Mouse (Mus musculus) c-Kit-positive CD71-positive TER-119-positive erythroid progenitor cells, embryonic 14.5 days (primary cell): ENCODE results near the gene 1700029I15Rik.
A peak's percentile ranks its signal among the peaks of the same experiment; 100 is the strongest.

Experiments used
- DNase-seq: peaks from one replicate; pipeline ENCODE4 v3.0.0-alpha.2; 2013; ENCODE audit warnings: low spot score

Gene 1700029I15Rik

DNA sequence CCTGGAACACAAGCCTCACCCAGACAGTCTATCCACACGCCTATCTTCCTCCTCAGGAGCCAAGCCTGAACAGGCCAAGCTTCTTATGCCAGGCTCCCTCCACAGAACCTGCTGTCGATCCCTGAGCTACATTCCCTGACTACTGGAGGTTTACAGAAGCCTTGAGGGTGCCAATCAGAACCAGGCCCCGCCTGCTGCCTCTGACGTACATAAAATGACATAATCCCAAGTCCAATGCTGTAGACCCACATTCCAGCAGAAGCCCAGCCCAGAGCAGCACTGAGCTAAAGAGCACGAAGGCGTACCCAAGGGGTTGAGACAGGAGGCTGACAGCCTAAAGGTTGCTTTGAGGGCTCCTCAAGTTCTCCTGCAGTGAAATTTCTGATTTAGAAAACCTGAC is 45.5 kb downstream of the 1700029I15Rik start:
- no peak for DNase-seq

DNA sequence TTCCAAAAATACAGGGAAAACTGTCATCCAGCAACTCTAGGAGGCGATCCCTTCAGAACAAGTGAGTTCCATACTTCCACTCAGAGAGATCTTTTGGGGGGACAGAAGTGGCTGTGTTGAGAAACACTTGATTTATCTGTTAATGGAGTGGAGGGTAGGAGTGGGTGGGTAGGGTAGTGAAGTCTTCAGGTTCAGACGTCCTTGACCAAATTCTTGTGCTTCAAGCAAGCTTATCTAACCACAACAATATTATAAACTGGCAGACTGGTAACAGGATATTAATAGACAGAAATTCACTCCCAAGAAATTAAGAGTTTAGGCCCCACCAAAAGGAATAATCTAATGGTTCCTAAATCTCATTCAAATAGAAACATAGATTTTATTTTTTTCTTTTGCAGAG is 47.8 kb downstream of the 1700029I15Rik start:
- DNase-seq = no peak

DNA sequence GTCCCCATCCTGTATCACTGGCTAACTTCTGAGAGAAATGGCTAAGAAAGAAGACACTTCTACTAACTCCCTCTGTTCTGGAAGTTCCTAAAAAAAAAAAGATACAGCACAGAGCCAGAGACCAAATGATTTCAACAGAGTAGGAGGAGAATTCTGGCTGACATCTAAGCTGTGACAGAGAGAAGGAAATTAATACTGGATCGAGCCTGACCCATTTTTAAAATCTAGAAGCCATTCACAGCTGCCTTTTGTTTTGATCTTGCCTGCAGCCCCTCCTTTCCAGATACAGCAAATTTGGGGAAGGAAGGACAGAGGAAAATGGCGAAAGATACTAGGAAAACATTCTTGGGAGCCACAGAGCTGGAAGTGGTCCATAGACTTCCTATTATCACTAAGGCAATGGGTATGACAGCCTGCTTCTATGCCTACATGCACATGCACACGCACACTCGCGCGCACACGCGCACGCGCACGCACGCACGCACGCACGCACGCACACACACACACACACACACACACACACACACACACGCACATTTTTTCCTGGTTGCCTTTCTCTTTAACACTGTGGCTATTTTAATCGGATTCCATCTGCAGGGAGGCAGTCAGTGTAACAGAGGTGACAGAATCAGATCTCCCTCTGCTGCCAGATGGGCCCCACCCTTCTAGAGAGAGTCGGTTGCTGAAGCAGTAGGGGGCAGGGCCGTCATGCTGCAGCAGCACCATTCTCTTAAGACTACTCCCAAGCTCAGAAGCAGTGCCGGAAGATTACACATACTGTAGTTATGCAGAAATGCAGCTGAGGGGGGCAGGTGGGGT is 48.6 kb downstream of the 1700029I15Rik start:
- DNase-seq = peak; percentile 65

DNA sequence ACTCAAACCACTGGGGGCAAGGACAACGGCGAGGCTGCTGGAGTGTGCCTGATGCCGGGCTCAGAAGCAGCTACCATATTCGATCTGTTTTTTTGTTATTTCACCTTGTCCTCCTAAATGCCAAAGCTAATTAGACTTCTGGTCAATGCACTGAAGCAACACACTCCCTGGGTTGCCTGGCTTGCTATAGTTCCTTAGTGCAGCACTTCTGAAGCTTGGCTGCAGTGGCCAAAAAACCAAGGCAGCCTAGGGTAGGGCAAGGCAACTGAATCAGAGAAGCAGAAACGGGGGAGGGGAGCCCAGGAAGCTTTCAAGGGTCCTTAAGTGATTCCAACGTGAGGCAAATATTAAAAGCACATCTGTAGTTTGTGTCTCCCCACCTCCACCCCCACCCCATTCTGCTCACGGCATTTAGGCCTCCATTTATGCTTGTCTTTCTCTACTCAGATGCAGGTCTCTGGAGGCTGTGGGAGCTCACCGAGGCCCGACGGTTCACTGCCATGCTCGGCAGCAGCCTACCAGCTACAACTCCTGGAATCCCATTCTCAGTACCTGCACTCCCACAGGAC is 49.4 kb downstream of the 1700029I15Rik start:
- DNase-seq = no peak

DNA sequence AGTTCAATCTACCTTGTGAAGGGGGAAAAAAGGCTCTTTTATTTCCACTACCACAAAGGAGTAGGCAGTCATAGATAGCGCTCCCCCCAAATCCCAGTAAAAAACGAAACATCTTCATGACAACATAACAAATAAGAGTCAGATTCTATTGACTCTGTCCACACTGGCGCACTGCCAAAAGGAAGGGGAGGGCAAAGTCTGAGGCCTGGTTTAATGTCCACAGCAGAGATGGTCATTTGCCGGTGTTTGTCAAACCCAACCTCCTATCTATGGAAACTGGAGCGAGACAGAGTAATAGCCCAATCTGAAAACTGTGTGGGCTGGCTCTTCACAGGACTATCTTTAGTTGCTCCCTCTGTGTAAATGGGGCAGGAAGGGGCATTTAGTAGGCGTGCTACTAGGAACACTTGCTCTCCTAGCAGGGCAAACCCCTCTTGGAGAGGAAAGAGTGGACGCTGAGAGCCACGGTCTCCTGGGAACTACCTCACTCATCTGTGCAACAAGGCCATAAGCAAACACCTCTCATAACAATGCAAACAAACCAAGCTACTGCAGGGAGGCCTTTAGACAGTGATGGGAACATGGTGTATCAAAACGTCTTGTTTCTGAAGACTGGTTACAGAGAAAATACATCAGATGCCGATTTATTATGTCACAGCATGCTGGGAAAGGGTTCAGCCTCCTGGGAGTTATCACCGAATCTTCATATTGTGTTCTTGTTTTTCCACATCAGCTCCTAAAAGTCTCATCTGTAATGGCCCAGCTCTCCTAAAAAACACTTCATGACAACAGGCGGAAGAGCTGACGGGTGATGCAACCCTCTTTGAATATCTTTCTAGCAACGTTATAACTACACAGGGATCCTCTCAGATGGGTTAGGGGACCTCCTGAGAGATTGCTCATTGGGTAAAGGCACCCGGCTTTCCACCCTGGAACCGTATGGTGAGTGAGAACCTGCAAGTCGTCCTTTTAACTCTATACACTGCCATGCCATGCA is 50.3 kb downstream of the 1700029I15Rik start:
- no peak for DNase-seq

DNA sequence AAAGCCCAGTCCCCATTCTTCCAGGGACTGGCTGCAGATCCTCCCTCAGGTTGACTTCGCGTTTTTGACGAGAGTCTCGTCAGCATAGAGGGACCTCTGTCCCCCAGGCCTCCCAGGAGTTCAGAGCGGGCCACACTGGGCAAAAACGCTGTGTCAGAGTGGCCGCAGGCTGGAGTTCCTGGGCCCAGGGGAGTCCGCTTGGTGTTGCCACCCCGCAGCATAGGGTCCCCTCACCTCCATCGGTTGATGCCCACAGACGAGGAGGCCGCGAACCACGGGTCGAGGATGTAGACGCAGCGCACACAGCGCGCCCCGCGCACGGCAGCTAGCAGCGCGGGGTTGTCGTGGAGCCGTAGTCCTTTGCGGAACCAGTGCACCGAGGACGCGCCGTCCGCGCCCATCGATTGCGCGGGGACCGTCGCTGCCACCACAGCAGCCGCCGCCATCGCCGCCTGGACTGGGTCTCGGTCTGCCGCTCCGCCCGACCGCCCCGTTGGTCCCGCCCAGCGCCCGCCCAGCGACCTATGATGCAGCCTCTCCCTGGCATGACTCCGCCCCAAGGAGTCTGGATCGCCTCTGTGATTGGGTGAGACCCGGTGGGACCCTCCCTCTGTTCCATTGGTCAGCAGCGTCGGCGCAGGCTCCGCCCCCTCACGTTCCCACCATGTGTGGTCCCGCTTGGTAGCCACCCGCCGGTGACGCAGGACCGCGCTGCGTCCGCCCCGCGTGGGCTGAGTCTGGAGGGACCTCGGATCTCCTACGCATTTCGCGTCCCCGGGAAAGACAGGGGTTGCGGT is 51.4 kb downstream of the 1700029I15Rik start, which contains the start of gene Cry2:
TSS of gene Cry2 (minus strand) at position 466 of the 797 bp plus-strand sequence.
- peak; percentile 99 for DNase-seq

DNA sequence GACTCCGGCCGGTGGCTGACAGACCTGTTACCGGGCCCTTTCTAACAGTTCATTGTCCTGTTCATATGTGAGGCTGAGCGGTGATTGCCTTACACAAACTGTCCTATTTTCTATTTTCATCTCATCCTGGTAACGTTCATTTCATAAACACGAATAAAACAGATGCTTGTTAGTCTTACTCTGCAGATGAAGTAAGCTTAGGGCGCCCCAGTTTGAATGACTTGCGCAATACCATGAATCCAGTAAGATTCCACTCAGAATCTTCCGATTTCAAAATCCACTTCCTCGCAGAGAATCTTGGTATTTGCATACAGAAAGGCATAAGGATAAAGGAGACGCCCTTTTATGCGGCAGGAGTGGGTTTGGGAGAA is 52.0 kb downstream of the 1700029I15Rik start:
- no peak for DNase-seq

DNA sequence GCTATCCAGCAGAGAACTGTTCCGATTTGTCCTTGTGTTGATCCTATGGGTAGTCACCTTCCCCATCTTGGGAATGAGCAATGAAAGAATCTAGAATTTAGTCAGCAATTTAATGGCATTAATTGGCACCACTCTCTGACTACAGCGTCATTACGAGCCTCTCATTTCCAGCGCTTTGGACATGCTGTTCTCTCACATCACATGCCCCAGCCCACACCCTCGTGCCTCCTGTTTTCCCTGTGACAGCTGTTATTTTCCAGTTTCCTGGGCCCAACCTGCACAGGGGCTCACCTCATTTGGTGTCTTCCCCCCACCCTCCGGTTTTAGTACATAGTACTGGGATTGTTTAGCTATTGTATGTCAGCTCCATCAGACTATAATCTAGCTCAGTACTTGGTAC is 52.7 kb downstream of the 1700029I15Rik start:
- DNase-seq = no peak
